Mouse (Mus musculus) neural tube, embryonic 12.5 days (tissue): ENCODE measurements around the gene Cwc25. TPM values are rescaled to one million over a fixed set of nuclear protein-coding genes. Genes with fewer than 3 reads are reported as not detected.
A peak's percentile ranks its signal among the peaks of the same experiment; 100 is the strongest.

Experiments used
- ATAC-seq: fragments of 200-750 bp; cut with Nextera tagmentation; 2 replicates; pipeline ENCODE4 v1.8.0; 2017; ENCODE audit warnings: low read depth, mild to moderate bottlenecking, moderate TSS enrichment, moderate library complexity; ENCODE audit not compliant: low FRiP score
- H3K27ac ChIP-seq: fragments of 300-500 bp; sonication (generic); 2 replicates; pipeline ENCODE4 v1.5.1; 2016
- H3K27me3 ChIP-seq: fragments of 300-500 bp; sonication (generic); replicated peaks from 2 replicates; pipeline ENCODE4 v1.6.1; 2016; ENCODE audit warnings: mild to moderate bottlenecking
- H3K36me3 ChIP-seq: fragments of 300-500 bp; sonication (generic); 2 replicates; pipeline ENCODE4 v1.6.1; 2016; ENCODE audit warnings: mild to moderate bottlenecking
- H3K4me1 ChIP-seq: fragments of 300-500 bp; sonication (generic); 2 replicates; pipeline ENCODE4 v1.6.1; 2016
- H3K4me2 ChIP-seq: fragments of 300-500 bp; sonication (generic); replicated peaks from 2 replicates; pipeline ENCODE4 v1.6.1; 2016; ENCODE audit warnings: mild to moderate bottlenecking
- H3K4me3 ChIP-seq: fragments of 300-500 bp; sonication (generic); 2 replicates; pipeline ENCODE4 v1.5.1; 2016
- H3K9ac ChIP-seq: fragments of 300-500 bp; sonication (generic); 2 replicates; pipeline ENCODE4 v1.6.1; 2016; ENCODE audit warnings: mild to moderate bottlenecking
- H3K9me3 ChIP-seq: fragments of 300-500 bp; sonication (generic); 2 replicates; pipeline ENCODE4 v1.6.1; 2016; ENCODE audit warnings: mild to moderate bottlenecking
- WGBS: fragments of 180-500 bp; shearing (Covaris S2); methylation state at CpG from one replicate; pipeline ENCODE4 v1.1.7; 2016; 5-methylcytosine and 5-hydroxymethylcytosine counted together
- polyA plus RNA-seq: library from polyadenylated mRNA; unstranded; fragments of >200 nt; fragmentation: Nextera tagmentation; extraction: Ambion mirVana; gene quantifications from 2 replicates; pipeline ENCODE4 v1.2.1, GENCODE M21; 2016

The Cwc25 gene
- polyA plus RNA-seq, 1 experiment from 2014 or later, result 23.4 TPM

DNA sequence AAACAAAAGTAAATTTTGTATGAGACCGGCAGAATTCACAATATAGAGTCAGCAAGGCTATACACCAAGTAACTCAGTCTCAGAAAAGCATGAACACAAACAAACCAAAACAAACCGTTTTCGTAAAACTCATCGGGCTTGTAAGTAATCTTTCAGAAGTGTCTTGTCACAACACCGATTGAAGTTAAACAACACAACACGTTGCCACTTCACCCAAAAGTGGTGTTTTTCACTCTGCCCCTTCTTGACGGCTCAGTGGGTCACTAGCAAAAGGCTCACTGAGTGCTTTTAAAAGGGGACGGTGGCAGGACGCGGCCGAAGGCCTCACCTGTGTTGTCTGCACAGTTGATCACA, 15.1 kb upstream of the Cwc25 start:
- H3K27me3 ChIP-seq, result no peaks in the 10 kb centered on the region
- peaks cover 18% of the 10 kb centered on the region for H3K4me1 ChIP-seq
- H3K4me3 ChIP-seq, result peak overlapping the region; percentile 71
- H3K4me2 ChIP-seq, result peak overlapping the region; percentile 77
- peaks cover 43% of the 10 kb centered on the region for H3K36me3 ChIP-seq
- H3K27ac ChIP-seq, result no peak overlapping the region
- 0 out of 2 replicates have a peak, but pooled peaks have one; percentile 42 for ATAC-seq
- 2% methylated on average over 11 of the region's 11 CpGs for WGBS
- H3K9me3 ChIP-seq, result no peaks in the 10 kb centered on the region
- peak overlapping the region; percentile 95 for H3K9ac ChIP-seq

GRCm38 (mm10) chr11:97779968-97780701, 13.8 kb upstream of the Cwc25 start:
- no peaks in the 10 kb centered on the region for H3K27me3 ChIP-seq
- no peak for ATAC-seq
- peaks cover 18% of the 10 kb centered on the region for H3K4me1 ChIP-seq
- no peaks in the 10 kb centered on the region for H3K9me3 ChIP-seq
- peak overlapping the region; percentile 77 for H3K4me2 ChIP-seq
- no peak overlapping the region for H3K27ac ChIP-seq
- H3K4me3 ChIP-seq, result peak overlapping the region; percentile 13; the same call in 1 of the 2 replicates
- peaks cover 53% of the 10 kb centered on the region for H3K36me3 ChIP-seq
- peak overlapping the region; percentile 95 for H3K9ac ChIP-seq
- WGBS, result 87% methylated on average over 2 of the region's 2 CpGs

- 98% methylated on average over 1 of the region's 1 CpGs for WGBS
- H3K27ac ChIP-seq, result no peak overlapping the region
- H3K4me2 ChIP-seq, result no peak overlapping the region
- peaks cover 55% of the 10 kb centered on the region for H3K36me3 ChIP-seq
- H3K27me3 ChIP-seq, result no peaks in the 10 kb centered on the region
- no peak overlapping the region for H3K4me3 ChIP-seq
- no peak for ATAC-seq
- no peaks in the 10 kb centered on the region for H3K9me3 ChIP-seq
- peaks cover 18% of the 10 kb centered on the region for H3K4me1 ChIP-seq
- no peak overlapping the region for H3K9ac ChIP-seq
Measured at GRCm38 (mm10) chr11:97778918-97779317, 12.6 kb upstream of the Cwc25 start.

DNA sequence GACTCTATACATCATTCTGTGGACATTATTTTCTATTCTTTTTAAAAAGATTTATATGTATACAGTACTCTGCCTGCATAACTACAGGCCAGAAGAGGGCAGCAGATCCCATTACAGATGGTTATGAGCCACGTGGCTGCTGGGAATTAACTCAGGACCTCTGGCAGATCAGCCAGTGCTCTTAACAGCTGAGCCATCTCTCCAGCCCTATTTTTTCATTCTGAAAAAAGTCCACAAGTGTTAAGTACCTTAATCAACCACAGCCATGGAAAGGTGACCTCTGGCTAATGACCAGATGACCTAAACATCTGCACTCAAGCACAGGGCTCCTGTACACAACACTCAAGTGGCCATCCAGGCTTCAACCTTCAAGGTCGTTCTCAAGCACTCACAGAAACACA, 10.8 kb upstream of the Cwc25 start:
- H3K27me3 ChIP-seq, result no peaks in the 10 kb centered on the region
- no peak overlapping the region for H3K9ac ChIP-seq
- H3K27ac ChIP-seq, result no peak overlapping the region
- ATAC-seq, result no peak
- WGBS, result 54% methylated on average over 2 of the region's 2 CpGs
- peaks cover 55% of the 10 kb centered on the region for H3K36me3 ChIP-seq
- H3K9me3 ChIP-seq, result no peaks in the 10 kb centered on the region
- peaks cover 13% of the 10 kb centered on the region for H3K4me1 ChIP-seq
- no peak overlapping the region for H3K4me3 ChIP-seq
- no peak overlapping the region for H3K4me2 ChIP-seq

GRCm38 (mm10) chr11:97776497-97777128, 10.3 kb upstream of the Cwc25 start:
- Histone ChIP-seq H3K4me1 (peaks cover 13% of the 10 kb centered on the region), H3K36me3 (peaks cover 55% of the 10 kb centered on the region), H3K4me2 (no peak overlapping the region), H3K27ac (no peak overlapping the region), H3K9me3 (no peaks in the 10 kb centered on the region), H3K27me3 (no peaks in the 10 kb centered on the region), H3K9ac (no peak overlapping the region), H3K4me3 (no peak overlapping the region)
- ATAC-seq, result no peak
- 61% methylated on average over 5 of the region's 5 CpGs for WGBS

GRCm38 (mm10) chr11:97775808-97776496, 9.6 kb upstream of the Cwc25 start, which contains the start of gene 1700001P01Rik:
TSS of gene 1700001P01Rik (minus strand) at chr11:97775918.
- Histone ChIP-seq H3K27ac (no peak within 1 kb of the TSS), H3K9ac (no peak within 1 kb of the TSS), H3K27me3 (no peaks in the 10 kb centered on the region), H3K4me2 (no peak within 1 kb of the TSS), H3K4me3 (no peak within 1 kb of the TSS), H3K4me1 (peaks cover 12% of the 10 kb centered on the region), H3K36me3 (peaks cover 55% of the 10 kb centered on the region), H3K9me3 (no peaks in the 10 kb centered on the region)
- ATAC-seq, result no peak
- 43% methylated on average over 17 of the region's 17 CpGs for WGBS

- H3K27me3 ChIP-seq, result no peaks in the 10 kb centered on the region
- no peak overlapping the region for H3K27ac ChIP-seq
- peaks cover 4% of the 10 kb centered on the region; the same call in 1 of the 2 replicates for H3K4me1 ChIP-seq
- no peaks in the 10 kb centered on the region for H3K9me3 ChIP-seq
- no peak for ATAC-seq
- no peak overlapping the region for H3K4me2 ChIP-seq
- WGBS, result 82% methylated on average over 13 of the region's 13 CpGs
- H3K4me3 ChIP-seq, result no peak overlapping the region
- H3K9ac ChIP-seq, result no peak overlapping the region
- peaks cover 47% of the 10 kb centered on the region for H3K36me3 ChIP-seq
Measured at GRCm38 (mm10) chr11:97775186-97775585, 8.8 kb upstream of the Cwc25 start.

DNA sequence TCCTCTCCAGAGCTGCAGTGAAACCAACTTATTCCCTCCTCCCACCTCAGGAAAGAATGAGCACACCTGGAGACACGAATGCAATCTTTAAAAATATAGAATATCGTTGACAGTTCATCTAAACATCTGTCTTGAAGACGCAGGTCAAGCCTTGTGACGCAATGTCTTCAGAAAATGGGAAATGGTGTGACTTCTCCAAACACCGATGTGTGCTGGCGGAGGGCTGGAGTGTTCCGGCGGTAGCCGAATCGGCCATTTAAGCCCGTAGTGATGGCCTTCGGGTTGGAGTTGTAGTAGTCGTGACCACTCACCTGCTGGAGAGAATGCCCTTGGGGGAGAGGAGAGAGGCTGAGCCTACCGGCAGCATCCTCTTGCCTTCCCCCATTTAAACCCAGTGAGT, 5.1 kb upstream of the Cwc25 start:
- Histone ChIP-seq H3K36me3 (peaks cover 12% of the 10 kb centered on the region; the same call in 1 of the 2 replicates), H3K27ac (no peak overlapping the region), H3K9ac (no peak overlapping the region), H3K4me2 (no peak overlapping the region), H3K4me3 (no peak overlapping the region), H3K27me3 (no peaks in the 10 kb centered on the region), H3K4me1 (peaks cover 3% of the 10 kb centered on the region; the same call in 1 of the 2 replicates), H3K9me3 (no peaks in the 10 kb centered on the region)
- no peak for ATAC-seq
- 84% methylated on average over 14 of the region's 14 CpGs for WGBS

GRCm38 (mm10) chr11:97769704-97770103, 3.3 kb upstream of the Cwc25 start:
- H3K27ac ChIP-seq, result no peak overlapping the region
- H3K9ac ChIP-seq, result no peak overlapping the region
- H3K27me3 ChIP-seq, result no peaks in the 10 kb centered on the region
- H3K9me3 ChIP-seq, result no peaks in the 10 kb centered on the region
- WGBS, result 27% methylated on average over 2 of the region's 2 CpGs
- peaks cover 16% of the 10 kb centered on the region; the same call in 1 of the 2 replicates for H3K4me1 ChIP-seq
- no peak for ATAC-seq
- no peak overlapping the region for H3K4me3 ChIP-seq
- H3K36me3 ChIP-seq, result no peaks in the 10 kb centered on the region
- no peak overlapping the region for H3K4me2 ChIP-seq

- Histone ChIP-seq H3K4me2 (no peak overlapping the region), H3K4me3 (no peak overlapping the region), H3K9ac (no peak overlapping the region), H3K4me1 (0 out of 2 replicates have a peak, but pooled peaks cover 13% of the 10 kb centered on the region), H3K27me3 (no peaks in the 10 kb centered on the region), H3K9me3 (no peaks in the 10 kb centered on the region), H3K36me3 (peaks cover 57% of the 10 kb centered on the region), H3K27ac (no peak overlapping the region)
- ATAC-seq, result no peak
Measured at GRCm38 (mm10) chr11:97761638-97762037, 4.7 kb downstream of the Cwc25 start.

DNA sequence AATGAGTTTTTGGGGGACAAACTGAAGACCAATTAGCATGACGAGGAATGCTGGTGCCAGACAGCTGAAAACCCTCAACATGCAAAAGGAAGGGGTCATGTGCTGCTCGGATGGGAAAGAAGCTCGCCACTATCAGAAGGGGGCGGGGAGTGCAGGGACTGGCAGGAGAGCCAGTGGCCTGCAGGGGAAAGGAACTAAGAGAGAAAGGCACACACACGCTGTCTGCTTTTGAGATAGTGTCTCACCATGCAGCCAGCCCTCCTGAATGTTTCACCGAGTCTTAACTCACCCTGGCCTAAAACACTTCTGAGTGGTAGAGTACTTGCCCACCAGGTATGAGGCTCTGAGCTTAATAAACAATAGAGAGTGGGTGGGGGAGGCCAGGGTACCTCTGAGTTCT, 7.4 kb downstream of the Cwc25 start:
- WGBS, result 86% methylated on average over 6 of the region's 6 CpGs
- H3K27ac ChIP-seq, result no peak overlapping the region
- no peak overlapping the region for H3K4me3 ChIP-seq
- H3K4me2 ChIP-seq, result no peak overlapping the region
- no peaks in the 10 kb centered on the region for H3K27me3 ChIP-seq
- H3K9ac ChIP-seq, result no peak overlapping the region
- ATAC-seq, result no peak
- no peaks in the 10 kb centered on the region for H3K4me1 ChIP-seq
- H3K36me3 ChIP-seq, result peaks cover 77% of the 10 kb centered on the region
- no peaks in the 10 kb centered on the region for H3K9me3 ChIP-seq

GRCm38 (mm10) chr11:97758125-97758524, 8.2 kb downstream of the Cwc25 start:
- H3K36me3 ChIP-seq, result peaks cover 80% of the 10 kb centered on the region
- no peaks in the 10 kb centered on the region for H3K9me3 ChIP-seq
- H3K4me3 ChIP-seq, result no peak overlapping the region
- H3K9ac ChIP-seq, result no peak overlapping the region
- 98% methylated on average over 1 of the region's 1 CpGs for WGBS
- H3K27ac ChIP-seq, result no peak overlapping the region
- H3K27me3 ChIP-seq, result no peaks in the 10 kb centered on the region
- no peak for ATAC-seq
- H3K4me1 ChIP-seq, result no peaks in the 10 kb centered on the region
- no peak overlapping the region for H3K4me2 ChIP-seq
